Mouse (Mus musculus): ENCODE data around the gene Lzic.

DNA sequence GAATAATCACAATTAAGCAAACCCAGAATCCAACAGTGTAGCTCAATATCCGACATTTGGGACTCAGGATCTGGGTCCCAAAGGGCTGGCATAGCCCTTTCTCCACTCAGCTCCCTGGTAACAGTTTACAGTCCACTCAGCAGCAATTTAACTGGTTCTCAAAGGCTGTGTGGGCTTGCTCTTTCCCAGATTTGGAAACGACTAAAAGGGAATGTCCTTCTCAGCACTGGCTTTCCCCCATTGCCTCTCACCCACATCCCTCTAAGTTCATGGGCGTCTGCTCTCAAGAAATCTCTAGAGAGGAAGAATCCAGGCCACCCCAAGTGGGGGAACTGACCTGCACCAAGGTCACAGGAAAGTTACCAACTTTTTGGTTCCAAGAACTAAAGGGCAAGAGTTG, 463 bp upstream of the Lzic start:
- TF ChIP-seq POLR2A (IDR thresholded peaks at IDR 0.05; ENCODE audit: low read depth, low read length): no peak
- TF ChIP-seq CTCF (IDR thresholded peaks at IDR 0.05; ENCODE audit: extremely low read depth, insufficient read length, insufficient replicate concordance, low read depth, low read length): no peak

All from small intestine, adult 2 months (tissue).